Mouse (Mus musculus): Measurements from ENCODE around the gene Stoml1. TPM values are rescaled to one million over a fixed set of nuclear protein-coding genes. Genes with fewer than 3 reads are reported as not detected.

Stoml1 gene
- polyA plus RNA-seq, 1 experiment from 2014 or later = 142 TPM

GRCm38 (mm10) chr9:58214519-58215180 is 38.3 kb upstream of the Stoml1 start:
- Histone ChIP-seq H3K27ac (ENCODE audit: low read depth, low read length) (no peak overlapping the region), H3K4me1 (ENCODE audit: control insufficient read depth, insufficient read depth, low read depth, low read length) (no peaks in the 10 kb centered on the region), H3K9me3 (ENCODE audit: control insufficient read depth, low read length) (no peaks in the 10 kb centered on the region), H3K27me3 (replicated peaks; ENCODE audit: control insufficient read depth, insufficient read depth, low read length) (no peaks in the 10 kb centered on the region), H3K36me3 (ENCODE audit: control insufficient read depth, insufficient read depth, low read length) (no peaks in the 10 kb centered on the region), H3K4me2 (ENCODE audit: low read length) (no peak overlapping the region), H3K4me3 (ENCODE audit: low read length) (no peak overlapping the region), H3K9ac (ENCODE audit: low read depth, low read length) (no peak overlapping the region)
- WGBS = 59% methylated on average over 8 of the region's 8 CpGs
- ATAC-seq = no peak

GRCm38 (mm10) chr9:58216402-58216801 is 36.6 kb upstream of the Stoml1 start:
- Histone ChIP-seq H3K27me3 (replicated peaks; ENCODE audit: control insufficient read depth, insufficient read depth, low read length) (no peaks in the 10 kb centered on the region), H3K36me3 (ENCODE audit: control insufficient read depth, insufficient read depth, low read length) (no peaks in the 10 kb centered on the region), H3K4me2 (ENCODE audit: low read length) (no peak overlapping the region), H3K27ac (ENCODE audit: low read depth, low read length) (no peak overlapping the region), H3K9me3 (ENCODE audit: control insufficient read depth, low read length) (no peaks in the 10 kb centered on the region), H3K4me3 (ENCODE audit: low read length) (no peak overlapping the region), H3K9ac (ENCODE audit: low read depth, low read length) (no peak overlapping the region), H3K4me1 (ENCODE audit: control insufficient read depth, insufficient read depth, low read depth, low read length) (no peaks in the 10 kb centered on the region)
- ATAC-seq = peak; percentile 66
- WGBS = 45% methylated on average over 6 of the region's 6 CpGs

GRCm38 (mm10) chr9:58218539-58218938 is 34.4 kb upstream of the Stoml1 start:
- no peak overlapping the region for H3K4me3 ChIP-seq (ENCODE audit: low read length)
- no peaks in the 10 kb centered on the region for H3K36me3 ChIP-seq (ENCODE audit: control insufficient read depth, insufficient read depth, low read length)
- no peaks in the 10 kb centered on the region for H3K27me3 ChIP-seq (replicated peaks; ENCODE audit: control insufficient read depth, insufficient read depth, low read length)
- no peaks in the 10 kb centered on the region for H3K9me3 ChIP-seq (ENCODE audit: control insufficient read depth, low read length)
- H3K27ac ChIP-seq (ENCODE audit: low read depth, low read length) = no peak overlapping the region
- 88% methylated on average over 3 of the region's 3 CpGs for WGBS
- no peak for ATAC-seq
- H3K4me2 ChIP-seq (ENCODE audit: low read length) = no peak overlapping the region
- H3K4me1 ChIP-seq (ENCODE audit: control insufficient read depth, insufficient read depth, low read depth, low read length) = no peaks in the 10 kb centered on the region
- H3K9ac ChIP-seq (ENCODE audit: low read depth, low read length) = no peak overlapping the region

DNA sequence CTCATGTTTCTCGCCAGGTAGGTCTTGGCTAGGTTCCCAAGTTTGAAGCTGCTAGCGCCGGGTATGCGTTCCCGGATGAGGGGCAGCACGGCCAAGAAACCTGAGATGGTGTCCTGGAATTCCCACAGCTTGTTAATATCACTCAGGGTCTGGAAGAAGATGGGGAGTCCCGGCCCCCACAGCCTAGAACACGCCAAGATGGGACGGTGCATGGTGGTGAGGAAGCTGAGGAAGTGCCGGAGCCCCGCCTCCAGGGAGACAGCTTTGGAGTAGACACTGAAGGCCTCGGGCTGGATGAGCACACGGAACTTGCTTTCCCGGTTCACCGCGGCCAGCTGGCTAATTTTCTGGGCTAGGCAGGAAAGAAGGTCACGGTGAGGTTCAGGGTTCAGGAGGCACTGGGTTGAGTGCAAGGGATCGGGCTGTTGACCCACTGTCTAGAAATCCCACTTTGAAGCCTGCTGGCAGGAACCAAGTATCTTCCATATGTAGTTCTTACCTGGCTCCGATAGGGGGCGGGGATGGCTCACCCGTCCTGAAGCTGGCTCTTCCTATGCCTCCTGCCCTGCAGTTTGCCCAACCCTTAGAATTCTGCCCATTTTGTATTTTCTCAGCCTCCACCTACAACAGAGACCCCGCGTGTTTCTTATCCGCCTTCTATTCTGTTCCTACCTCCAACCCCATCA is 32.6 kb upstream of the Stoml1 start:
- Histone ChIP-seq H3K4me2 (ENCODE audit: low read length) (no peak overlapping the region), H3K36me3 (ENCODE audit: control insufficient read depth, insufficient read depth, low read length) (no peaks in the 10 kb centered on the region), H3K27me3 (replicated peaks; ENCODE audit: control insufficient read depth, insufficient read depth, low read length) (no peaks in the 10 kb centered on the region), H3K9ac (ENCODE audit: low read depth, low read length) (no peak overlapping the region), H3K27ac (ENCODE audit: low read depth, low read length) (no peak overlapping the region), H3K9me3 (ENCODE audit: control insufficient read depth, low read length) (no peaks in the 10 kb centered on the region), H3K4me3 (ENCODE audit: low read length) (no peak overlapping the region), H3K4me1 (ENCODE audit: control insufficient read depth, insufficient read depth, low read depth, low read length) (no peaks in the 10 kb centered on the region)
- 74% methylated on average over 24 of the region's 24 CpGs for WGBS
- ATAC-seq = no peak

DNA sequence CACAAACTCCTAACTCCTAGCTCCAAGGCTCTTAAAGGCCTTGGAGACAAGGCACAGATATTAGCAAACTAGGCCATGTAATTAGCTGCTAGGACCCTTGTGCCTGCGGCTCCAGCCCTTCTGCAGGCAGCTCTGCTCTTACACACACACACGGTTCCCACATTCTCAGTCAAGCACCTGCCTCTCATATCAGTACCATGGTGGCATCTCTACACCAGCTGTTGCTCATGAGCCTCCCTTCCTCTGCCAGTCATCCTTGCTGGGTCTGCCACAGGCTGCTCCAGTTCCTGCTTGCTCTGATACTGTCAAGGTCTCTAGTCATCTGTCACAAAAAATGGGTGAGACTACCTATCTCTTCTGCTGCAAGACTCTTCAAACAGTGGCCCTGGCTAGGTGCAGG is 28.6 kb upstream of the Stoml1 start:
- WGBS = 88% methylated on average over 2 of the region's 2 CpGs
- ATAC-seq = no peak
- no peak overlapping the region for H3K27ac ChIP-seq (ENCODE audit: low read depth, low read length)

GRCm38 (mm10) chr9:58225915-58226913 is 26.8 kb upstream of the Stoml1 start:
- no peak overlapping the region for H3K27ac ChIP-seq (ENCODE audit: low read depth, low read length)
- no peak overlapping the region for H3K9ac ChIP-seq (ENCODE audit: low read depth, low read length)
- no peak overlapping the region for H3K4me2 ChIP-seq (ENCODE audit: low read length)
- 64% methylated on average over 9 of the region's 9 CpGs for WGBS
- no peaks in the 10 kb centered on the region for H3K9me3 ChIP-seq (ENCODE audit: control insufficient read depth, low read length)
- no peak overlapping the region for H3K4me3 ChIP-seq (ENCODE audit: low read length)
- no peak for ATAC-seq
- H3K4me1 ChIP-seq (ENCODE audit: control insufficient read depth, insufficient read depth, low read depth, low read length) = no peaks in the 10 kb centered on the region
- H3K36me3 ChIP-seq (ENCODE audit: control insufficient read depth, insufficient read depth, low read length) = 0 out of 2 replicates have a peak, but pooled peaks cover 2% of the 10 kb centered on the region
- no peaks in the 10 kb centered on the region for H3K27me3 ChIP-seq (replicated peaks; ENCODE audit: control insufficient read depth, insufficient read depth, low read length)

More for the DNA sequence above, 28.6 kb upstream of the Stoml1 start:
- H3K4me3 ChIP-seq (ENCODE audit: low read length) = no peak overlapping the region
- H3K9me3 ChIP-seq (ENCODE audit: control insufficient read depth, low read length) = no peaks in the 10 kb centered on the region
- no peaks in the 10 kb centered on the region for H3K27me3 ChIP-seq (replicated peaks; ENCODE audit: control insufficient read depth, insufficient read depth, low read length)
- H3K4me1 ChIP-seq (ENCODE audit: control insufficient read depth, insufficient read depth, low read depth, low read length) = no peaks in the 10 kb centered on the region
- 0 out of 2 replicates have a peak, but pooled peaks cover 2% of the 10 kb centered on the region for H3K36me3 ChIP-seq (ENCODE audit: control insufficient read depth, insufficient read depth, low read length)
- H3K9ac ChIP-seq (ENCODE audit: low read depth, low read length) = no peak overlapping the region
- H3K4me2 ChIP-seq (ENCODE audit: low read length) = no peak overlapping the region

GRCm38 (mm10) chr9:58228777-58229466 is 24.0 kb upstream of the Stoml1 start:
- no peak for ATAC-seq
- Histone ChIP-seq H3K4me2 (ENCODE audit: low read length) (no peak overlapping the region), H3K9ac (ENCODE audit: low read depth, low read length) (no peak overlapping the region), H3K4me1 (ENCODE audit: control insufficient read depth, insufficient read depth, low read depth, low read length) (no peaks in the 10 kb centered on the region), H3K27me3 (replicated peaks; ENCODE audit: control insufficient read depth, insufficient read depth, low read length) (no peaks in the 10 kb centered on the region), H3K9me3 (ENCODE audit: control insufficient read depth, low read length) (no peaks in the 10 kb centered on the region), H3K36me3 (ENCODE audit: control insufficient read depth, insufficient read depth, low read length) (0 out of 2 replicates have a peak, but pooled peaks cover 2% of the 10 kb centered on the region), H3K4me3 (ENCODE audit: low read length) (no peak overlapping the region), H3K27ac (ENCODE audit: low read depth, low read length) (no peak overlapping the region)
- WGBS = 95% methylated on average over 9 of the region's 9 CpGs

- Histone ChIP-seq H3K27me3 (replicated peaks; ENCODE audit: control insufficient read depth, insufficient read depth, low read length) (no peaks in the 10 kb centered on the region), H3K4me2 (ENCODE audit: low read length) (no peak overlapping the region), H3K4me1 (ENCODE audit: control insufficient read depth, insufficient read depth, low read depth, low read length) (no peaks in the 10 kb centered on the region), H3K4me3 (ENCODE audit: low read length) (no peak overlapping the region), H3K27ac (ENCODE audit: low read depth, low read length) (no peak overlapping the region), H3K9me3 (ENCODE audit: control insufficient read depth, low read length) (no peaks in the 10 kb centered on the region), H3K9ac (ENCODE audit: low read depth, low read length) (no peak overlapping the region), H3K36me3 (ENCODE audit: control insufficient read depth, insufficient read depth, low read length) (0 out of 2 replicates have a peak, but pooled peaks cover 2% of the 10 kb centered on the region)
- ATAC-seq = no peak
- WGBS = 78% methylated on average over 6 of the region's 6 CpGs
Measured at GRCm38 (mm10) chr9:58231746-58232145, 21.2 kb upstream of the Stoml1 start.

All from hindbrain, embryonic 16.5 days (tissue).